Mouse (Mus musculus) forelimb bud, embryonic 11.5 days (tissue): ENCODE measurements around the gene Dock1.
A peak's percentile ranks its signal among the peaks of the same experiment; 100 is the strongest.

Experiments
- DNase-seq: peaks from one replicate; pipeline ENCODE4 v3.0.0-alpha.2; 2012; ENCODE audit warnings: low read depth, low spot score

The Dock1 gene

GRCm38 (mm10) chr7:134670312-134671002, at the start of gene Dock1:
Dock1 (plus strand) TSS chr7:134670654.
- peak; percentile 64 for DNase-seq

DNA sequence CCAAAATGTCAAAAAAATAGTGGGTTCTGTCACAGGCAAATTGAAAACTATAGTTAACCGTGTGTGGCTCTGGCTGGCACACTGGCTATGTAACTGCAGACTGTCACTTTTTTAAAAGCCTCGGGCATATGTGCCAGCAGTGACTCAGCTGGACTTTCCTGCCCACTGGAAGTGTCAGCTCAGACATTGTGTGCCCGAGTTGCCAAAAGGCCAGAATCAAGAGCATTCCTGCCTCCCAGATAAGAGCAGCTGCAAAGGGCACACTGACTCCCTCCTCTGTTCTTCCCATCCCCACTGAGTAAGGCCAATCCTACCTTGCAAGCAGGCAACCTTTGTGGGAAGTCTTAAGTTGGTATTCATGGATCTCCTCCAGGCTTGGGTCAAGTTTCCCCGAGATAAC, 42.5 kb upstream of the Dock1 start:
- DNase-seq: no peak

DNA sequence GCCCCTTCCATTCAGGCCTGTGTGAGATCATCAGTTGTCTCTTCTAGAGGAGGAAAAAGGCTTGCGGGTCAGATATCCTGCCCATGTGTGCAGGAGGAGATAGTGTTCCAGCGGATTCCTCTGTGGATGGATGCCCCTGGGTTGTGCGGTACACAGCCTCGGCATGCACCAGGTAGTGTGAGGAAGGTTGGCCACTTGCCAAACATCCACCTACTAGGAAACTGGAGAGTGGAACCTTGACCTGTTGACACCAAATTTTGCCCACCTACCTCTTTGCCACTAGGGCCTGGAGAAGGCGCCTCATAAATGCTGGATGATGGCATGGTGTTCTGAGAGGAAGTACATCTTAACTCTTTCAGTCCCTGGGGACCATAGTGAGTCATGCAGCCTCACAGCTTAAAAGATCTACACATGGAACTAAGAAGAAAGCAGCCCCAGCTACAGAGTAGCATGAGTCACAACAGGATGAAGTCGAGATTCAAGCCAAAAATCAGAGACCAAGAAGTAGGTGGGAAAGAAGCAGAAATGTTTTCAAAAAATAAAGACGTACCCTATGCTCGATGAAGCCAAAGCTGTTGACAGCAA, 20.1 kb upstream of the Dock1 start:
- no peak for DNase-seq

GRCm38 (mm10) chr7:134651071-134651470, 19.4 kb upstream of the Dock1 start:
- no peak for DNase-seq

DNA sequence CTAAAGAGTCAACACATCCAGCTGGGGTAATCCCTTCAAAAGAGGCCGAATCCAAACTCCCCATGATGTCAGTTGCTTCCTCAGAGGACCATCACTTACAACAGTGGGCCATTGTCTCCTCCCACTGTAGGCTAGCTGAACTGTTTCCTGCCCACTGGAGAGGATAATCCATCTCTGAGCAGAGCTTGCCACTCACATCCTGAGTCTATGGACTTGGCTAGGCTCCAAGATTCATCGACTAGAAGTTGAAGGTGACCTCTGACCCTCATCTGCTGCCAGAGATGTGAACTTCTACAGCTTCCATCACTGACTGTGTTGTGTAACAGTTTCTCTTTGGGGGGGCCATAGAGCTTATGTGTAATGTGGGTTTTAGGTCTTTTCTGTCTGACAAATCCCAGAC, 7.2 kb upstream of the Dock1 start:
- peak; percentile 35 for DNase-seq

DNA sequence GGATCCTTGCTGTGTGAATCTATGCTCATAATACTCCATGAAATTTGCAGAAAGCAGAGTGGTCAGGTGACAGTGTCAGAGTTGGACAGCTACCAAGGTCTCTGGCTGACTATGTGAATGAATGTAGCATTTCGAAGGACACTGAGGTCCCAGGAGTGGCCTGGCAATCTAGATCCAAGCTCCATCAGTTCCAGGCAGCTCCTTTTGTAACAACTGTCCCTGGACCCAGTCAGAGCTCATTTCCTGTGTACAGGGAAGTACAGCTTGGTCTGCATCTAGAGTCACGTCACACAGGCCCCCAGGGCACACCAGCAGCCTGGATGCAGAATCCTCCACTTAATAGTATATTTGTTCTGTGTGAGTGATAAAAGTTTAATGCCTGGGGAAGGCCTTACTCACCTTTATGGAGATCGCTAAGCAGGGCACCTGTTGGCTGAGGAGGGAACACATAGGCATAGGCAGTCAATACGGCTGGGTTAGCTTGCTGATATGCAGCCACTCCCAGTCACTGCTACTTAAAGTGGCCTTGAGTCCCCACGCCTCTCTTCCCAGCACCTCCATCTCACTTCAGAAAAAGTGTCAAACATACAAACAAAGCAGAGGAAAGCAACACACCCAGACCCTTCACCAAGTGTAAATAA, 4.7 kb upstream of the Dock1 start:
- no peak for DNase-seq

GRCm38 (mm10) chr7:134667271-134667702, 3.2 kb upstream of the Dock1 start:
- DNase-seq: no peak

DNA sequence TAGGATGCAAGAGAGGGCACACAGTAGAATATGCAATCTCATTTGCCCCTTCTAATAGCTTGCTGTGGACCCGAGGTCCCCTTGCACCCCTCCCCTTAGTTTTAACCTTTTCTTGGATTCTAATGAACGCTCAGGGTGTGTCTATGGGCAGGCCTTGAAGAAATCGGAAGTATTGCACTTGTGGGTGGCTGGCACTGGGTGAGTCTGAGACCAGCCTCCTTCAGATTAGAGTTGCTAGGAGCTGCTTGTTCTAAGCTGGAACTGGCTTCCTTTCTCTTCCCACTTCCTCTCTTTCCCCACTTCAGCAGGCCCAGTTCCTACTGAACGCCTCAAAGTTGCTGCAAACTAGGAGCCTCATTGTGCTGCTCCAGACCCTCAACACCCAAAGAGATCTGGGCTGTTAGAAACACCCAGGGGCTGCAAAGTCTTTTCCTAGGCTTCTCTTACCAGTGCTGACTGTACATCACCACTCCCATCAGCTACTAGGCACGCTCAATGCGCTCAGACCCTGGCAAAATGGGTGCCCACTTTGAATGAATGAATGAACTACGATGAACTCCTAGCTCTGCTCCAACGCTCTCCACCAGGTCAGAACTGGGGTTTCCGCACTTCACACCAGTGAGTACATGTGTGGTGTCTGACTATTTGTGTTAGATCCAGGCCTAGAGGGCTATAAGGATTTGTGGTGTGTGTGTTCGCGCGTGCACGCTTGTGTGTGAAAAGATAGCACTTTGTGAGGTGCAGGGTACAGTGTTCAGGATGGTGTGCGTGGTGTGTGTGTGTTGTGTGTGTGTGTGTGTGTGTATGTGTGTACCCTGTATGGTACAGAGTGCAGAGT, 761 bp upstream of the Dock1 start:
- no peak for DNase-seq

DNA sequence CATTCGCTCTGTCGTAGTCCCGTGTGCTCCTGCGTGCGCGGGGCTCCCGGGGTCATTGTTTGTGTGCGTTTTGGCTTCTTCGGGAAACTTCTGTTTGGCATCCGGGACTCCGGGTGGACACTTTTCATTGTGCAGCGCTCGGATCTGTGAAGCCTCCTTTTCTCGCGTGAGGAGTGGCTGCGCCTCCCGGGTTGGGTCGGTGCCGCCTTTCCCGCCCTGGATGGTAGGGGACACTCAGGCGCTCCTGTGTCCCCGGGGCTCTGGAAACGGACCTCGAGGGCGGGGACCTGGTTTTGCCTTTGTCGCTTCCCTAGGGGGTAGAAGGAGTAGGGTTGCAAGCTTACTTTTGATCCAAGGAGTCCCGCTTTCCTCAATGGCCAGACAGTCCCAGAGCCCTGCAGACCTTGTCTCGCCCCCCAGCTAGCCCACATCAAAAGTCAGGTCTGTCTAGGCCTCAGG, 578 bp downstream of the Dock1 start:
- DNase-seq: peak; percentile 52

GRCm38 (mm10) chr7:134671467-134671901, 1.0 kb downstream of the Dock1 start:
- DNase-seq: peak; percentile 33

- no peak for DNase-seq
Measured at GRCm38 (mm10) chr7:134673135-134673534, 2.7 kb downstream of the Dock1 start.

DNA sequence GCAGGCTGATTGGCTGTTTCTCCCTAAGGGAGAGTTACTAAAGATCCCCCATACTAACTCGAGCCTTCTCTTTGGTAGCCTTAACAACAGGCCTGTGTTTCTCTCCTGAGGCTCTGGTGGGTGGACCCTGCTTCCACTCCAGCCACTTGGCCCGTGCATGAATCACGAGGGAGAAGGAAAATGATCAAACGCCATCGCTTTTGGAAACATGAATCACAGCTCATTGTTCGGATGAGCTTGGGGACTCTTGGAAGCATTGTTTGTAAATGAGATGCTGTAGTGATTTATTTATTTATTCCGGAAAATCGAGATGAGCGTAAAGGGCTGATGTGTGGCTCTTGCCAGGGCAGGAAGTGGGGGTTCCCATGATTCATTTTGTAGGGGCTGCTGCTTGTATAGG, 3.5 kb downstream of the Dock1 start:
- no peak for DNase-seq

GRCm38 (mm10) chr7:134677852-134678251, 7.4 kb downstream of the Dock1 start:
- DNase-seq: no peak

- no peak for DNase-seq
Measured at GRCm38 (mm10) chr7:134679314-134680158, 9.1 kb downstream of the Dock1 start.

- DNase-seq: no peak
Measured at GRCm38 (mm10) chr7:134680161-134680560, 9.7 kb downstream of the Dock1 start.

DNA sequence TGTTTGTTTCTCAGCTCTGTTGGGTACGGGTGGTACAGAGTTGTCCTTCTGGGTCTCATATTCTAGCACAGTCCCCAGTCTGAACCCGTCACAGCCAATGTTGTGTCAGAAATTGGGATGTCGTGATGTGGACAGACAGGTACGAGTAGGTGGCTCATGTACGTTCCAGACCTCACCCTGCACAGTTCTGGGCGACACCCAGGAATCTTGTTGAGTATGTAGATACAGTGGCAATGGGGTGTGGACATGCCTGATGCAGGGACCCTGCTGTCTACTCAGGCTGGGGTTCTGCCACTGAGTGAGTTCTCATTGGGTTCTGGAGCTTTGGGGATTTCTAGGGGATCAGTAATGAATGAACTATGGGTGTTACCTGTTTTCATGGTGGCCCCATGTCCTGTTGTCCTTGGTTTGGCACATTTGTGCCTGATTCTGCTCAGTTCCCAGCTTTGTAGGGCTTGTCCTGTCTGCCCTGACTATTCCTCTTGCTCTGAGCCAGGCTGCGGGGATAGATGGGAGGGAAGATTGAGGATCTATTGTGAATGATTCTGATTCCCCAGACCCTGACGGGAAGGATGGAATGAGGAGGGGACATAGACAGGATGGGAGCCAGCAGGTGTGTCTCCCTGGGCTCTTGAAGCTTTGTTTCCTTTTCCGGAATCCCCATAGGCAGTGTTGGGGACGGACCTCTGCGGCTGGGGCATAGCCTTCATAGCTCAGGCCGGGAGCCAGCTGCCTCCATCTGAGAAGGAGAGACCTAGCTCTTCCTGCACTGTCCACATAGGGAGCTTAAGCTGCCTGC, 11.5 kb downstream of the Dock1 start:
- no peak for DNase-seq

DNA sequence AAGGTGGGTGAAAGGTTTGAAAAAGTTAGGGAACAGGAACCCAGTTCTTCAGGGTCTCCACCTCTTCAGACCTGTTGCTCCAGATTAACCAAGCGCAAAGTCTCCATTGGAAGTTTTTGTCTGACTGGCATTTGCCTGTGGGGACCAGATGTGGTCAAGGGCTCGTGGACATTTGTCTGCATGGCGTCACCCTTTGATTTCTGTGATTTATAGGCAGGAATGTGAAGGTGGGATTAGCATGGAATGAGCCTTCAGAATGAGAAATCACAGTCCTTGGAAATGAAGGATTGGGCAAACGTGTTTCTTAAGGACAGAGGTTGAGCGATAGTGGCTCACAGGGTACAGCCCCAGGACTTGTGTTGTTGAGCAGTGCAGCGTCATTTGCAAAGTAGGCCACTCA, 17.9 kb downstream of the Dock1 start:
- DNase-seq: peak; percentile 43

- DNase-seq: no peak
Measured at GRCm38 (mm10) chr7:134690118-134690517, 19.7 kb downstream of the Dock1 start.

GRCm38 (mm10) chr7:134690806-134691205, 20.4 kb downstream of the Dock1 start:
- DNase-seq: no peak

DNA sequence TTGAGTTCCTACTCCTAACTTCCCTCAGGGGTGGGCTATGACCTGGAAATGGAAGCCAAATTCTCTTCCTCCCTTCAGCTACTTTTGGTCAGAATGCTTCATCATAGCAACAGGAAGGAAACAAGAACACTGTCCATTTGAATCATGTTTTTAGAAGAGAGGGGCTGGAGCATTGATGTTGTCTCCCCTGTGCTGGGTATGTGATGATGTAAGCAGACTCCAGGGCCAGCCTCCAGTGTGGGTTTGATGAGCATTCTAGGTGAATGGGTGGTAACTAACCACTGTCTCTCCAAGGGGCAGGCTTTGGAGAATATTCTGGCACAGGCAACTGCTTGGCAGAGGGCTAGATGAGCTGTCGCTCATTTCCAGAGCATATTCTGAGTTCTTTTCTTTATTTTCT, 22.9 kb downstream of the Dock1 start:
- no peak for DNase-seq
